In the genomic region with DNA sequence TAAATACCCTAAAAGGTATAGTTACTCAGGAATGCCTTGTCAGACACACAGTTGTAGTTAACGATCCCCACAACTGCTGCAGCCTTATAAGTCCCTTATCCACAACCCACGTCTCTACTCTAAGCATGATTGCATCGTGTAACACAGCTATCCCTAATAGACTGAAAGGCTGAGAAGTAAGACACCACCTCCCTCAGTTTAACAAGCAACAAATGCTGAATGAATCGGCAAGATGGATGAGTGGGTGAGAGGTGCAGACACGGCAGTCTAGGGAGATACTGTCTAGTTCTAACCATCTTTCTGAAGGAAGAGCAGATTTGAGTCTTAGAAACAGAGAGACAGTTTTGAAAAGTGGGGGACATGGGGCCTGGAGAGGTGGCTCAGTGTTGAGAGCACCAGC, we compare ENCODE assay signal across 15 mouse cellular contexts. TPM values are rescaled to one million over a fixed set of nuclear protein-coding genes. Genes with fewer than 3 reads are reported as not detected.
DNase-seq lines count a peak whose midpoint lies in the region; ATAC-seq lines count a peak whose summit lies in the region.
"Had no signal": no experiment of that assay in that cellular context is flagged by ENCODE, and none has a peak within 500 bp of the region (broad histone marks: within the 10 kb centered on the region; RNA-seq: fewer than 3 reads in every experiment).

No protein-coding gene starts in this region.

- no peak overlapping the region for H3K4me2 ChIP-seq in neural tube, embryonic 13.5 days
- H3K4me2 ChIP-seq in neural tube, embryonic 15.5 days: no peak overlapping the region
- H3K4me2 ChIP-seq in embryonic facial prominence, embryonic 15.5 days (replicated peaks): no peak overlapping the region
- no peak overlapping the region for H3K4me2 ChIP-seq in limb, embryonic 15.5 days
- H3K4me2 ChIP-seq: heart, embryonic 12.5 days; liver, embryonic 15.5 days had no signal

- H3K4me3 ChIP-seq in neural tube, embryonic 13.5 days: no peak overlapping the region
- no peak overlapping the region for H3K4me3 ChIP-seq in neural tube, embryonic 15.5 days (replicated peaks)
- no peak overlapping the region for H3K4me3 ChIP-seq in embryonic facial prominence, embryonic 15.5 days (replicated peaks)
- H3K4me3 ChIP-seq in limb, embryonic 15.5 days: no peak overlapping the region
- H3K4me3 ChIP-seq: heart, embryonic 12.5 days; liver, embryonic 15.5 days had no signal

- H3K27ac ChIP-seq in neural tube, embryonic 13.5 days (replicated peaks): 0 out of 2 replicates have a peak overlapping the region, but pooled peaks have one; percentile 64
- H3K27ac ChIP-seq in neural tube, embryonic 15.5 days (replicated peaks): no peak overlapping the region
- H3K27ac ChIP-seq in embryonic facial prominence, embryonic 15.5 days (replicated peaks): peak overlapping the region; percentile 69
- peak overlapping the region; percentile 76 for H3K27ac ChIP-seq in limb, embryonic 15.5 days
- H3K27ac ChIP-seq: liver, embryonic 15.5 days had no signal

- peak; percentile 21 to 35 for DNase-seq in frontal cortex, postnatal 36 days (ENCODE audit: low spot score in 2 of 2)
- DNase-seq in frontal cortex, postnatal 10 days (ENCODE audit: low spot score in 2 of 2): no peak
- DNase-seq in adrenal gland, postnatal 25 days: no peak
- no peak for DNase-seq in gastrocnemius, postnatal 36 days
- DNase-seq: cerebellum, postnatal 14 days; heart, postnatal 36 days; spleen, adult 18-20 months had no signal

- no peaks in the 10 kb centered on the region for H3K9me3 ChIP-seq in neural tube, embryonic 13.5 days
- H3K9me3 ChIP-seq in neural tube, embryonic 15.5 days (replicated peaks): no peaks in the 10 kb centered on the region
- H3K9me3 ChIP-seq in embryonic facial prominence, embryonic 15.5 days (replicated peaks): no peaks in the 10 kb centered on the region
- H3K9me3 ChIP-seq in limb, embryonic 15.5 days: no peaks in the 10 kb centered on the region
- H3K9me3 ChIP-seq: heart, embryonic 12.5 days; liver, embryonic 15.5 days had no signal

- peaks cover 16% of the 10 kb centered on the region for H3K4me1 ChIP-seq in neural tube, embryonic 13.5 days (replicated peaks)
- H3K4me1 ChIP-seq in neural tube, embryonic 15.5 days: peaks cover 7% of the 10 kb centered on the region; the same call in 1 of the 2 replicates
- H3K4me1 ChIP-seq in embryonic facial prominence, embryonic 15.5 days: peaks cover 12% of the 10 kb centered on the region
- H3K4me1 ChIP-seq in limb, embryonic 15.5 days: peaks cover 22% of the 10 kb centered on the region; the same call in 1 of the 2 replicates
- H3K4me1 ChIP-seq: liver, embryonic 15.5 days had no signal

- intact Hi-C loops in gastrocnemius, postnatal 36 days (cut with DNase I): no loop called here

- 87% methylated on average over 5 of the region's 5 CpGs for WGBS in neural tube, embryonic 13.5 days
- 69% methylated on average over 5 of the region's 5 CpGs for WGBS in neural tube, embryonic 15.5 days
- WGBS in embryonic facial prominence, embryonic 15.5 days: 56% methylated on average over 5 of the region's 5 CpGs
- WGBS in limb, embryonic 15.5 days: 47% methylated on average over 5 of the region's 5 CpGs

- peaks cover 22% of the 10 kb centered on the region for H3K36me3 ChIP-seq in neural tube, embryonic 13.5 days
- peaks cover 12% of the 10 kb centered on the region for H3K36me3 ChIP-seq in neural tube, embryonic 15.5 days
- no peaks in the 10 kb centered on the region for H3K36me3 ChIP-seq in embryonic facial prominence, embryonic 15.5 days
- 0 out of 2 replicates have a peak, but pooled peaks cover 4% of the 10 kb centered on the region for H3K36me3 ChIP-seq in limb, embryonic 15.5 days
- H3K36me3 ChIP-seq: liver, embryonic 15.5 days had no signal

- no peaks in the 10 kb centered on the region for H3K27me3 ChIP-seq in neural tube, embryonic 13.5 days
- H3K27me3 ChIP-seq in neural tube, embryonic 15.5 days (replicated peaks): no peaks in the 10 kb centered on the region
- no peaks in the 10 kb centered on the region for H3K27me3 ChIP-seq in embryonic facial prominence, embryonic 15.5 days
- no peaks in the 10 kb centered on the region for H3K27me3 ChIP-seq in limb, embryonic 15.5 days
- H3K27me3 ChIP-seq: heart, embryonic 12.5 days; liver, embryonic 15.5 days; Patski had no signal

- no peak overlapping the region for H3K9ac ChIP-seq in neural tube, embryonic 13.5 days
- H3K9ac ChIP-seq in neural tube, embryonic 15.5 days (replicated peaks): no peak overlapping the region
- H3K9ac ChIP-seq in embryonic facial prominence, embryonic 15.5 days: no peak overlapping the region
- H3K9ac ChIP-seq in limb, embryonic 15.5 days: no peak overlapping the region
- H3K9ac ChIP-seq: heart, embryonic 12.5 days; liver, embryonic 15.5 days had no signal

- no peak for ATAC-seq in neural tube, embryonic 13.5 days (ENCODE audit: low read depth)
- ATAC-seq in neural tube, embryonic 15.5 days (ENCODE audit: low FRiP score): no peak
- no peak for ATAC-seq in embryonic facial prominence, embryonic 15.5 days (ENCODE audit: insufficient number of reproducible peaks, low FRiP score, low TSS enrichment, low read depth)
- ATAC-seq in limb, embryonic 15.5 days (ENCODE audit: insufficient number of reproducible peaks, low FRiP score, low TSS enrichment, low read depth): no peak
- ATAC-seq: forebrain, embryonic 14.5 days; Patski had no signal

RNA-seq across cellular contexts. Expression of a gene that starts 7.2 kb away (rescaled TPM):
- polyA plus RNA-seq in neural tube, embryonic 13.5 days (2015; fragmentation: Nextera tagmentation; extraction: Ambion mirVana): 8.7 and 9.6 TPM in 2 replicates
- polyA plus RNA-seq in neural tube, embryonic 15.5 days (2015; fragmentation: Nextera tagmentation; extraction: Ambion mirVana): 8.5 and 9.0 TPM in 2 replicates
- 7.5 and 8.4 TPM in 2 replicates for polyA plus RNA-seq in embryonic facial prominence, embryonic 15.5 days (2015; fragmentation: Nextera tagmentation; extraction: Ambion mirVana)
- 8.1 and 9.4 TPM in 2 replicates for polyA plus RNA-seq in limb, embryonic 15.5 days (2015; fragmentation: Nextera tagmentation; extraction: Ambion mirVana)
- total RNA-seq in adrenal gland, postnatal 25 days (2021): 9.9 and 14.3 TPM in 2 replicates
- total RNA-seq in gastrocnemius, postnatal 36 days (2021): 1 to 10 TPM; 6.5 to 7.0 TPM

RNA-seq across cellular contexts. Expression of a gene that starts 25.0 kb away (rescaled TPM):
- polyA plus RNA-seq in neural tube, embryonic 13.5 days (2015; fragmentation: Nextera tagmentation; extraction: Ambion mirVana): 66.1 and 74.5 TPM in 2 replicates
- 53.3 and 53.5 TPM in 2 replicates for polyA plus RNA-seq in neural tube, embryonic 15.5 days (2015; fragmentation: Nextera tagmentation; extraction: Ambion mirVana)
- 50.8 and 60.2 TPM in 2 replicates for polyA plus RNA-seq in embryonic facial prominence, embryonic 15.5 days (2015; fragmentation: Nextera tagmentation; extraction: Ambion mirVana)
- 41.8 and 42.0 TPM in 2 replicates for polyA plus RNA-seq in limb, embryonic 15.5 days (2015; fragmentation: Nextera tagmentation; extraction: Ambion mirVana)
- total RNA-seq in adrenal gland, postnatal 25 days (2021): 30.2 and 42.2 TPM in 2 replicates
- 10 to 100 TPM; 38.0 to 38.6 TPM for total RNA-seq in gastrocnemius, postnatal 36 days (2021)

RNA-seq across cellular contexts. Expression of a gene that starts 25.2 kb away (rescaled TPM):
- polyA plus RNA-seq in neural tube, embryonic 13.5 days (2015; fragmentation: Nextera tagmentation; extraction: Ambion mirVana): 1.1 and 1.2 TPM in 2 replicates
- polyA plus RNA-seq in neural tube, embryonic 15.5 days (2015; fragmentation: Nextera tagmentation; extraction: Ambion mirVana): 1.4 TPM in 2 replicates
- 1.7 and 2.4 TPM in 2 replicates for polyA plus RNA-seq in embryonic facial prominence, embryonic 15.5 days (2015; fragmentation: Nextera tagmentation; extraction: Ambion mirVana)
- 1.9 and 2.2 TPM in 2 replicates for polyA plus RNA-seq in limb, embryonic 15.5 days (2015; fragmentation: Nextera tagmentation; extraction: Ambion mirVana)
- total RNA-seq in adrenal gland, postnatal 25 days (2021): 1.8 and 1.9 TPM in 2 replicates
- total RNA-seq in gastrocnemius, postnatal 36 days (2021): 1 to 10 TPM in 1 of 2 experiments, under 1 TPM in 1; 0.72 to 1.0 TPM

RNA-seq across cellular contexts. Expression of a gene that starts 43.9 kb away (rescaled TPM):
- polyA plus RNA-seq in neural tube, embryonic 13.5 days (2015; fragmentation: Nextera tagmentation; extraction: Ambion mirVana): 85.5 and 85.6 TPM in 2 replicates
- 74.5 and 85.5 TPM in 2 replicates for polyA plus RNA-seq in neural tube, embryonic 15.5 days (2015; fragmentation: Nextera tagmentation; extraction: Ambion mirVana)
- polyA plus RNA-seq in embryonic facial prominence, embryonic 15.5 days (2015; fragmentation: Nextera tagmentation; extraction: Ambion mirVana): 91.1 and 94.6 TPM in 2 replicates
- polyA plus RNA-seq in limb, embryonic 15.5 days (2015; fragmentation: Nextera tagmentation; extraction: Ambion mirVana): 79.4 and 83.8 TPM in 2 replicates
- total RNA-seq in adrenal gland, postnatal 25 days (2021): 68.0 and 83.9 TPM in 2 replicates
- total RNA-seq in gastrocnemius, postnatal 36 days (2021): 10 to 100 TPM; 51.0 to 54.7 TPM

Comparison
In these comparisons a context has a peak if more than half of its experiments do, and no peak if none do; other contexts are left out.
1. DNase-seq: peak in frontal cortex, postnatal 36 days (2 of 2); none in frontal cortex, postnatal 10 days (0 of 2), adrenal gland, postnatal 25 days (single experiment) and gastrocnemius, postnatal 36 days (0 of 2).